ENCODE assay signal across 10 mouse cellular contexts in the genomic region with DNA sequence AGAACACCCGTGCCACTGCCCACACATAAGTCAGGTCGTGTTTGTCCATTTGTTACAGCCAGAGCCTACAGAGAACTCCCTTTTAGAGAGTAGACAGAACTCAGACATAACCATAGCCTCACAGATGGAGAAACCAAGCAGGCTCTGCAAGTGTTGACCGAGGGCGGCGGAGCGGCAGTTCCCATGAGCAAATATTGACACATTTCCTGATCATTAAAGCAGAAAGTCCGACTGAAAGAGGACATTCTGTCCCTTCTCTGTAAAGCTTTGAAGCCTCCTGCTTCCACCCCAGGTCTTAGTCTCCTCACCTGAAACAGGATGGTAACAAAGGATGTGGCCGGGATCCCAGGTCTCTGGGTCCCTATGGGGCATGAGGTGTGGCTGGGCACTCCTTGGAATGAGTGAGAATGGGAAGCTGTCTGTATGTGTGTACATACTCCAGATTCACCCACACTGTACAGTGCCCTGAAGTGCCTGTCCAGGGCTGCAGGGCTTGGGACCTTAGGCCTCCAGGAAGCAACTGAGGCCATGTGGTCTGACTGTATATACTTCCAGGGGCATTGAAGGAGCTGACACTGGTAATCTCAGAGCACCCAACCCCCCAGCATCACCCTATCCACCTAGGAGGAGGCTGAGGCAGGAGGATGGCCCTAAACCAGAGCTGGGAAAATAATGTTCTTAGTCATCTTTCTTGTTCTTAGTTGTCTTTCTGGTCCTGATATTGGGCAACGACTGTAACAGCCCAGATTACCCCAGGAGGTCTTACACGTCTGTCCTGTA. TPM values are rescaled to one million over a fixed set of nuclear protein-coding genes. Genes with fewer than 3 reads are reported as not detected.
DNase-seq lines count a peak whose midpoint lies in the region; ATAC-seq and TF ChIP-seq lines count a peak whose summit lies in the region.
"Had no signal": no experiment of that assay in that cellular context is flagged by ENCODE, and none has a peak within 500 bp of the region (broad histone marks: within the 10 kb centered on the region; RNA-seq: fewer than 3 reads in every experiment).

No protein-coding gene starts in this region.

- no peaks in the 10 kb centered on the region for H3K36me3 ChIP-seq in intestine, embryonic 16.5 days (ENCODE audit: control insufficient read depth, insufficient read depth, low read length)
- no peaks in the 10 kb centered on the region for H3K36me3 ChIP-seq in liver, postnatal 0 days (replicated peaks; ENCODE audit: insufficient read depth, low read length)
- no peaks in the 10 kb centered on the region for H3K36me3 ChIP-seq in small intestine, adult 2 months (ENCODE audit: control insufficient read depth, insufficient read depth, low read length)
- H3K36me3 ChIP-seq: heart, embryonic 15.5 days had no signal

- no peaks in the 10 kb centered on the region for H3K9me3 ChIP-seq in intestine, embryonic 16.5 days (ENCODE audit: control insufficient read depth, low read length)
- no peaks in the 10 kb centered on the region for H3K9me3 ChIP-seq in liver, postnatal 0 days (ENCODE audit: low read length)
- H3K9me3 ChIP-seq: heart, embryonic 15.5 days had no signal

- H3K4me1 ChIP-seq in intestine, embryonic 16.5 days (ENCODE audit: control insufficient read depth, insufficient read depth, low read length), result peaks cover 23% of the 10 kb centered on the region
- H3K4me1 ChIP-seq in liver, postnatal 0 days (ENCODE audit: insufficient read depth), result peaks cover 25% of the 10 kb centered on the region
- H3K4me1 ChIP-seq in small intestine, adult 2 months (ENCODE audit: control insufficient read depth, insufficient read depth, insufficient read length, low read length), result peaks cover 37% of the 10 kb centered on the region

- 0 out of 2 replicates have a peak overlapping the region, but pooled peaks have one; percentile 9 for H3K27ac ChIP-seq in layer of hippocampus, adult 2 months
- H3K27ac ChIP-seq in intestine, embryonic 16.5 days (ENCODE audit: low read length), result peak overlapping the region; percentile 45
- H3K27ac ChIP-seq in liver, postnatal 0 days (ENCODE audit: low read depth), result peak overlapping the region; percentile 88
- peak overlapping the region; percentile 73 for H3K27ac ChIP-seq in small intestine, adult 2 months (ENCODE audit: insufficient read depth, low read depth, low read length)

- H3K4me2 ChIP-seq in intestine, embryonic 16.5 days (ENCODE audit: low read depth, low read length), result 0 out of 2 replicates have a peak overlapping the region, but pooled peaks have one; percentile 0
- H3K4me2 ChIP-seq in liver, postnatal 0 days (ENCODE audit: low read depth, low read length), result peak overlapping the region; percentile 62

- 53% methylated on average over 10 of the region's 10 CpGs for WGBS in intestine, embryonic 16.5 days
- WGBS in liver, postnatal 0 days (ENCODE audit: insufficient replicate concordance), result 53% methylated on average over 10 of the region's 10 CpGs
- WGBS in small intestine, adult 2 months, result 23% methylated on average over 10 of the region's 10 CpGs

- H3K4me3 ChIP-seq in layer of hippocampus, adult 2 months, result no peak overlapping the region
- no peak overlapping the region for H3K4me3 ChIP-seq in intestine, embryonic 16.5 days (ENCODE audit: low read length)
- H3K4me3 ChIP-seq in liver, postnatal 0 days (ENCODE audit: low read depth, low read length), result no peak overlapping the region
- no peak overlapping the region for H3K4me3 ChIP-seq in small intestine, adult 2 months (ENCODE audit: low read depth, low read length)

- peak overlapping the region; percentile 48 for H3K9ac ChIP-seq in intestine, embryonic 16.5 days (ENCODE audit: low read depth, low read length)
- H3K9ac ChIP-seq in liver, postnatal 0 days (replicated peaks), result no peak overlapping the region

- no peak for DNase-seq in layer of hippocampus, adult 2 months (ENCODE audit: low spot score in 2 of 2)
- no peak for DNase-seq in layer of hippocampus, adult 18-20 months (ENCODE audit: low spot score in 2 of 2)
- peak; percentile 41 for DNase-seq in liver, postnatal 0 days
- DNase-seq in spleen, adult 12 weeks (ENCODE audit: low spot score), result no peak
- no peak for DNase-seq in right cerebral cortex, postnatal 36 days (ENCODE audit: low spot score in 2 of 2)
- no peak for DNase-seq in cerebellum, adult 9-11 months

- H3K27me3 ChIP-seq in intestine, embryonic 16.5 days (replicated peaks; ENCODE audit: control insufficient read depth, insufficient read depth, low read length), result no peaks in the 10 kb centered on the region
- H3K27me3 ChIP-seq in liver, postnatal 0 days (ENCODE audit: insufficient read depth, low read length), result no peaks in the 10 kb centered on the region
- H3K27me3 ChIP-seq in small intestine, adult 2 months (ENCODE audit: control insufficient read depth, insufficient read depth, low read length), result no peaks in the 10 kb centered on the region
- H3K27me3 ChIP-seq: heart, embryonic 15.5 days had no signal

- no peak for TF ChIP-seq CTCF in layer of hippocampus, adult 2 months (conservative IDR thresholded peaks at IDR 0.05)
- no peak for TF ChIP-seq CTCF in liver, postnatal 0 days (IDR thresholded peaks at IDR 0.05; ENCODE audit: low read depth)
- no peak for TF ChIP-seq CTCF in small intestine, adult 2 months (IDR thresholded peaks at IDR 0.05; ENCODE audit: extremely low read depth, insufficient read length, insufficient replicate concordance, low read depth, low read length)

- ATAC-seq in intestine, embryonic 16.5 days, result peak; percentile 41
- ATAC-seq in liver, postnatal 0 days, result peak; percentile 62

- TF ChIP-seq POLR2A in small intestine, adult 2 months (IDR thresholded peaks at IDR 0.05; ENCODE audit: low read depth, low read length), result no peak

- TF ChIP-seq EP300 in liver, postnatal 0 days (IDR thresholded peaks at IDR 0.05; ENCODE audit: low read depth), result peak; percentile 70

RNA-seq across cellular contexts. Expression of gene C1qtnf6, which starts 1.5 kb away (rescaled TPM):
- total RNA-seq in layer of hippocampus, adult 2 months (2021), result 1 to 10 TPM; 4.5 to 5.2 TPM
- 1 to 10 TPM; 2.5 to 3.4 TPM for total RNA-seq in layer of hippocampus, adult 18-20 months (2021)
- polyA plus RNA-seq in intestine, embryonic 16.5 days (2015; fragmentation: Nextera tagmentation; extraction: Ambion mirVana), result 24.0 and 25.5 TPM in 2 replicates
- 4.3 and 4.4 TPM in 2 replicates for polyA plus RNA-seq in liver, postnatal 0 days (2015; fragmentation: Nextera tagmentation; extraction: Ambion mirVana)
- polyA plus RNA-seq in small intestine, adult 2 months (2012; rRNA removed), result 7.9 and 8.1 TPM in 2 replicates

RNA-seq across cellular contexts. Expression of gene Sstr3, which starts 11.7 kb away (rescaled TPM):
- total RNA-seq in layer of hippocampus, adult 2 months (2021), result 10 to 100 TPM; 25.2 to 25.8 TPM
- total RNA-seq in layer of hippocampus, adult 18-20 months (2021), result 10 to 100 TPM; 30.4 to 31.6 TPM
- 0.23 and 0.24 TPM in 2 replicates for polyA plus RNA-seq in intestine, embryonic 16.5 days (2015; fragmentation: Nextera tagmentation; extraction: Ambion mirVana)
- polyA plus RNA-seq in liver, postnatal 0 days (2015; fragmentation: Nextera tagmentation; extraction: Ambion mirVana), result not detected in 2 replicates
- 0.44 and 1.4 TPM in 2 replicates for polyA plus RNA-seq in small intestine, adult 2 months (2012; rRNA removed)
- polyA plus RNA-seq: activated CD4-positive, CD25-positive, alpha-beta regulatory T cell, adult 4 months had no signal

RNA-seq across cellular contexts. Expression of gene Il2rb, which starts 37.7 kb away (rescaled TPM):
- under 1 TPM in 1 of 2 experiments, not detected in 1; 0.20 TPM for total RNA-seq in layer of hippocampus, adult 2 months (2021)
- under 1 TPM; 0.07 to 0.15 TPM for total RNA-seq in layer of hippocampus, adult 18-20 months (2021)
- polyA plus RNA-seq in intestine, embryonic 16.5 days (2015; fragmentation: Nextera tagmentation; extraction: Ambion mirVana), result 1.8 and 2.1 TPM in 2 replicates
- 2.0 and 2.1 TPM in 2 replicates for polyA plus RNA-seq in liver, postnatal 0 days (2015; fragmentation: Nextera tagmentation; extraction: Ambion mirVana)
- polyA plus RNA-seq in small intestine, adult 2 months (2012; rRNA removed), result 7.2 and 11.8 TPM in 2 replicates

RNA-seq across cellular contexts. Expression of gene Rac2, which starts 39.8 kb away (rescaled TPM):
- 1 to 10 TPM; 2.2 to 3.7 TPM for total RNA-seq in layer of hippocampus, adult 2 months (2021)
- total RNA-seq in layer of hippocampus, adult 18-20 months (2021), result 1 to 10 TPM; 1.4 to 1.9 TPM
- polyA plus RNA-seq in intestine, embryonic 16.5 days (2015; fragmentation: Nextera tagmentation; extraction: Ambion mirVana), result 19.9 and 25.1 TPM in 2 replicates
- polyA plus RNA-seq in liver, postnatal 0 days (2015; fragmentation: Nextera tagmentation; extraction: Ambion mirVana), result 120 and 127 TPM in 2 replicates
- 37.0 and 136 TPM in 2 replicates for polyA plus RNA-seq in small intestine, adult 2 months (2012; rRNA removed)

Comparison
In these comparisons a context has a peak if more than half of its experiments do, and no peak if none do; other contexts are left out.
1. H3K27ac ChIP-seq: peak in every context shown above with its lines; median percentile 88 in liver, postnatal 0 days; 73 in small intestine, adult 2 months; 45 in intestine, embryonic 16.5 days; 9 in layer of hippocampus, adult 2 months.